Mouse (Mus musculus) lung, adult 2 months (tissue): Measurements from ENCODE around the gene Sema4c. TPM values are rescaled to one million over a fixed set of nuclear protein-coding genes. Genes with fewer than 3 reads are reported as not detected.

Source experiments
- DNase-seq: peaks from one replicate; pipeline ENCODE4 v3.0.0; 2022
- H3K4me1 ChIP-seq: fragments of 200-500 bp; 2 replicates; pipeline ENCODE4 v1.6.1; 2011; ENCODE audit warnings: low read length; ENCODE audit not compliant: control insufficient read depth, insufficient read depth
- H3K4me3 ChIP-seq: fragments of 200-500 bp; replicated peaks from 2 replicates; pipeline ENCODE3; 2011; ENCODE audit warnings: low read depth, mild to moderate bottlenecking, control low read depth, low read length; ENCODE audit errors: extremely low read depth
- CTCF ChIP-seq: fragments of 200-500 bp; IDR thresholded peaks from 2 replicates; pipeline ENCODE4 v1.5.1; 2011; ENCODE audit warnings: mild to moderate bottlenecking, low read length, control low read depth; ENCODE audit not compliant: insufficient read depth
- POLR2A ChIP-seq: fragments of 200-500 bp; IDR thresholded peaks from 2 replicates; pipeline ENCODE4 v1.6.1; 2011; ENCODE audit warnings: low read depth, mild to moderate bottlenecking, control low read depth, low read length, borderline replicate concordance; ENCODE audit errors: extremely low read depth
- WGBS: fragments of 180-500 bp; shearing (Covaris S2); methylation state at CpG from one replicate; pipeline ENCODE4 v1.1.7; 2018; 5-methylcytosine and 5-hydroxymethylcytosine counted together
- polyA plus RNA-seq: library from polyadenylated mRNA; depleted of rRNA; stranded (reverse); fragments of >200 nt; gene quantifications from 2 replicates; pipeline ENCODE4 v1.2.3, GENCODE M21; 2012

Sema4c gene
- polyA plus RNA-seq, 1 experiment, result 23.7 TPM

DNA sequence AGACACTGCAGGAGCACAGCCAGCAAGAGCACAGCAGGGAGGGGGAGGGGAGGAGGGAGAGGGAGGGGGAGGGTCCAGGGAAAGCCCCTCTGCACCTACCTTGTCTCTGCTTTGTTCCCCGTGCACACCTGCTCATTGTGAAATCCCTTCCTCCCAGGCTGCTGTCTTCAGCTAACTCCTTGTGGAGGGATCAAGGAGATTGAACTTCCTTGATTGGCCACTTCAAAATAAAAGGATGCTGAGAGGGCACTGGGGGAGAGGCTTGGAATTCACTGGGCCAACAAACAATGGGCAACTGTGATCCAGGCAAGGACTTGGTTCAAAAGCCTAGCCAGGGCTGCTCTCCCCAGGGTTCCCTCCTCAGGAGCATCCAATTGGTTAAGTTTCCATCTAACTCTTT, 35.0 kb upstream of the Sema4c start:
- 50% methylated on average over 1 of the region's 1 CpGs for WGBS

DNA sequence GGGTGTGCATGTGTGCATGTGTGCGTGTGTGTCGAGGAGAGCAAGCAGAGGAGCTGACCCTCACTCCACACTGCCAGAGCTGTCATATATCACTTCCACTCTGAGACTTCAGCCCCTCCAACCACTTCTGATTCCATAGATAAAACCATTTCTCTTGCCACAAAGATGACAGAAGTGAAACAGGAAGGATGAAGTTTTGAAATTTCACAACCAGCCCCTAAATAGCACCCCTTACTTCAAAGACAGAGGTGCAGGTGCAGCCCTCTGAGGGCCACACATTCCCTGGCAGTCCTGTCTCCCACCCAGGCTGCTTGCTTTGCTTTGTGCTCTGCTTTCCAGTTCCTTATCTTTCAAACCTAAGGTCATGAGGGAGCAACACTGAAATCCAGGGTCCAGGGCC, 33.3 kb upstream of the Sema4c start:
- peaks cover 20% of the 10 kb centered on the region for H3K4me1 ChIP-seq
- no peak overlapping the region for H3K4me3 ChIP-seq
- TF ChIP-seq POLR2A, result no peak
- TF ChIP-seq CTCF, result no peak
- DNase-seq, result no peak
- 78% methylated on average over 2 of the region's 2 CpGs for WGBS

More for the DNA sequence above, 35.0 kb upstream of the Sema4c start:
- Histone ChIP-seq H3K4me1 (peaks cover 20% of the 10 kb centered on the region), H3K4me3 (no peak overlapping the region)
- DNase-seq, result no peak
- TF ChIP-seq POLR2A (no peak), CTCF (no peak)

DNA sequence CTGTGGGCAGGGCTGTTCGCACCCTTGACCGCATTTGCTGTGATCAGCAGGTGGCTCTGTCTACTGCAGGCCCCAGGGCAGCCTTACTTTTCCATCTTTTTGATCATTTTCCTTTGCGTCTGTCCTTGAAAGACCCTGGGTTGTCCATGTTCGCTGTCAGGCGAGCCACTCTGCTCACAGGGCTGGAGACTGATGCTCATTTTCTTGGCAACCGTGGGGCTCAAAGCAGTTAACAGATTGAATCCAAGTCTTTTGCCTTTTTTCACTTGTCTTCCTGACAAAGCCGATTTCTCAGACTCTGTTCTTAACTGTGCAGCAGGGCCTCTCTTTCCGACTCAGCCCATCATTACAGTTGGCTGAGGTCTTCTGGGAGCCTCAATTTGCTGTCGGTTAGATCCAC, 32.5 kb upstream of the Sema4c start:
- peaks cover 20% of the 10 kb centered on the region for H3K4me1 ChIP-seq
- TF ChIP-seq CTCF (no peak), POLR2A (no peak)
- DNase-seq, result no peak
- WGBS, result 76% methylated on average over 9 of the region's 9 CpGs
- no peak overlapping the region for H3K4me3 ChIP-seq

- peaks cover 16% of the 10 kb centered on the region for H3K4me1 ChIP-seq
- no peak for DNase-seq
- H3K4me3 ChIP-seq, result no peak overlapping the region
- TF ChIP-seq POLR2A (no peak), CTCF (no peak)
- WGBS, result 31% methylated on average over 6 of the region's 6 CpGs
Observed at GRCm38 (mm10) chr1:36589486-36589885, 31.3 kb upstream of the Sema4c start.

- DNase-seq, result no peak
- TF ChIP-seq CTCF (no peak), POLR2A (no peak)
- H3K4me1 ChIP-seq, result peaks cover 16% of the 10 kb centered on the region
- WGBS, result 52% methylated on average over 13 of the region's 13 CpGs
- H3K4me3 ChIP-seq, result no peak overlapping the region
Observed at GRCm38 (mm10) chr1:36588476-36589450, 30.6 kb upstream of the Sema4c start.

GRCm38 (mm10) chr1:36587860-36588259, 29.7 kb upstream of the Sema4c start:
- H3K4me3 ChIP-seq, result no peak overlapping the region
- TF ChIP-seq CTCF (no peak), POLR2A (no peak)
- no peak for DNase-seq
- 82% methylated on average over 6 of the region's 6 CpGs for WGBS
- H3K4me1 ChIP-seq, result peaks cover 16% of the 10 kb centered on the region

- WGBS, result 80% methylated on average over 4 of the region's 4 CpGs
- peaks cover 16% of the 10 kb centered on the region for H3K4me1 ChIP-seq
- TF ChIP-seq POLR2A, result no peak
- TF ChIP-seq CTCF, result no peak
Observed at GRCm38 (mm10) chr1:36586288-36586687, 28.1 kb upstream of the Sema4c start.

GRCm38 (mm10) chr1:36583408-36584116, 25.4 kb upstream of the Sema4c start:
- Histone ChIP-seq H3K4me1 (peaks cover 8% of the 10 kb centered on the region), H3K4me3 (no peak overlapping the region)
- DNase-seq, result no peak
- TF ChIP-seq POLR2A (no peak), CTCF (no peak)
- WGBS, result 84% methylated on average over 8 of the region's 8 CpGs

More at GRCm38 (mm10) chr1:36586288-36586687, 28.1 kb upstream of the Sema4c start:
- H3K4me3 ChIP-seq, result no peak overlapping the region
- no peak for DNase-seq

DNA sequence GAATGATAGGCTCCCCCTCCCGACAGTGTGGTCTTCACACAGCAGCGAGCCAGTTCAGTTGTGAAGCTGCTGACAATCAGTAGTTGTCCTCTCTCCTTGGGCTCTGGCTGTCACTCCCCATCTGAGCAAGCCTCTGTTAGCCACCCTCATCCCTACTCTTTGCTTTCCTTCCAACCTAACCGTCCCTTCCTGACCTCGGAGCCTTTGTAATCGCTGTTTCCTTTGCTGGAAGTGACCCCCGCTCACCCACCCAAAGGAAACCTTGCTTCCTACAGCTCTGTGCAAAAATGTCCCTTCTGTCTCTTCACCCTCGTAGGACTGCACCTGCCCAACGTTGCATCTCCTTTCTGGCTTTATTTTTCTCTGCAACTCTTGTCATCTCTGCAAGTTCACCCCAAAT, 24.1 kb upstream of the Sema4c start:
- TF ChIP-seq CTCF (no peak), POLR2A (no peak)
- no peak for DNase-seq
- Histone ChIP-seq H3K4me1 (peaks cover 7% of the 10 kb centered on the region), H3K4me3 (no peak overlapping the region)
- 58% methylated on average over 8 of the region's 8 CpGs for WGBS
